Mouse (Mus musculus): ENCODE measurements at regions not wholly inside any gene's neighbourhood (a gene's known extent, or its start where the extent isn't known, plus 50 kb on each side); places are given as distances from the start of the nearest gene placed in this dataset.

DNA sequence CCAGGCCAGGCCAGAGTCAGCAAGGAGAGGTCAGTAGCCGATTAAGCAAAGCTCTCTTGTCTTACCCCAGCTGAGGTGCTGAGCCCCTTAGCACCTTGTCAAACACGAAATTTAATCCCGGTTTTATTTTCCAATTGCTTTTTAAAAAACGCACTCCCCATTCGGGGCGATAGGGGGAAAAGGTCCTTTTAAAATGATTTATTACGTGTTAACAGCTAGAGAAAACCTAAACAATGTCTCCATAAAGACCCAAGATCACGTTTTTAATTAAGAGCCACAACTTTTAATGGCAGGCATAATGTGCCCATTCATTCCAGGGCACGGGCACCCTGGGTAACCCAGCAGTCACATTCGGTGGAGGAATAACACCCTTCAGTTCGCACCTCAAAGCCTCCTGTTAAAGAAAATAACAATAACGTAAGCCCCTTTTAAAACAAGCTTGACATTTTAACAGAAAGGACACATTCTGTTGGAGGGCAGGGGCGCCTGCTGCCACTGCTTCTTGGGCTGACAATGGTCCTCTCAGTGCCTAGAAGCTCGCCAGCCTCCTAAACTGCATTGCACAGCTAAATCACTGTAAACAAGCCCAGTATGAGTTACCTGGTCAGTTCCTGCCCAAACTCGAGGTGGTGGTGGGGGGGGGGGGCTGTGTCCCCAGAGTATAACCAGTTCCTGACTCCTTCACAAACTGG lies 79.1 kb upstream of the Elac2 start:
- Histone ChIP-seq H3K27me3 (ENCODE audit: control insufficient read depth in 1 of 2, insufficient read depth in 2 of 2, low read length in 2 of 2) (no peaks in the 10 kb centered on the region), H3K79me2 (ENCODE audit: control insufficient read depth, insufficient read depth, low read length, poor library complexity) (no peaks in the 10 kb centered on the region), H3K9me3 (replicated peaks; ENCODE audit: insufficient read depth, low read length) (no peaks in the 10 kb centered on the region), H3K9ac (ENCODE audit: control insufficient read depth, low read depth, low read length, poor library complexity, severe bottlenecking) (no peak overlapping the region), H3K4me3 (ENCODE audit: control insufficient read depth in 1 of 2, insufficient read depth in 1 of 2, low read depth in 2 of 2, low read length in 2 of 2) (no peak overlapping the region), H3K27ac (ENCODE audit: control insufficient read depth, low read depth, low read length) (no peak overlapping the region), H3K36me3 (ENCODE audit: control insufficient read depth in 1 of 2, insufficient read depth in 2 of 2, low read length in 2 of 2) (no peaks in the 10 kb centered on the region), H3K4me1 (ENCODE audit: control insufficient read depth in 1 of 2, insufficient read depth in 2 of 2, low read length in 2 of 2) (no peaks in the 10 kb centered on the region)
- TF ChIP-seq GATA1 (IDR thresholded peaks at IDR 0.05; ENCODE audit: low read depth, low read length): no peak
- TF ChIP-seq SMC3 (IDR thresholded peaks at IDR 0.05; ENCODE audit: low read depth, low read length): no peak
- TF ChIP-seq TBP (IDR thresholded peaks at IDR 0.05; ENCODE audit: low read depth, low read length): no peak
- DNase-seq (ENCODE audit: low read depth, low spot score): no peak

DNA sequence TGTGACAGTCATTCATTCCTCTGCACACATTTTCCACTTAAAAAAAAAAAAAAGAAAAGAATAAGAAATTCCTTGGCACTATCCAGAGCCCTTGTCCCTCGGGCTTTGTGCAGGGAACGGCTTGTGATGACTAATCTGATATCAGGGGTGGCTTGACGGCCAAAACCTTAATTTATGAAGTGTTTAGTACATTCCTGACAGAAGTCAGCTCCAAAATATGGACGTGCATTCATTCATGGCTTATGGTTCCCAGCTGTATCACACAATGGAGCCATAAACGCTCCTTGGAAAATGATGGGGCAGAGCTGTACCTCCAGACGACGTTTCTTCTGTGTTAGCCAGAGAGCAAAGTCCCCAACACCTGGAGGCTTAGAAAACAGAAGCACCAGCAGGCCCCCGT lies 62.1 kb upstream of the Elac2 start:
- Histone ChIP-seq H3K9me3 (replicated peaks; ENCODE audit: insufficient read depth, low read length) (no peaks in the 10 kb centered on the region), H3K4me3 (ENCODE audit: control insufficient read depth in 1 of 2, insufficient read depth in 1 of 2, low read depth in 2 of 2, low read length in 2 of 2) (no peak overlapping the region), H3K36me3 (ENCODE audit: control insufficient read depth in 1 of 2, insufficient read depth in 2 of 2, low read length in 2 of 2) (no peaks in the 10 kb centered on the region), H3K27me3 (ENCODE audit: control insufficient read depth in 1 of 2, insufficient read depth in 2 of 2, low read length in 2 of 2) (no peaks in the 10 kb centered on the region), H3K9ac (ENCODE audit: control insufficient read depth, low read depth, low read length, poor library complexity, severe bottlenecking) (no peak overlapping the region), H3K4me1 (ENCODE audit: control insufficient read depth in 1 of 2, insufficient read depth in 2 of 2, low read length in 2 of 2) (no peaks in the 10 kb centered on the region), H3K79me2 (ENCODE audit: control insufficient read depth, insufficient read depth, low read length, poor library complexity) (no peaks in the 10 kb centered on the region), H3K27ac (ENCODE audit: control insufficient read depth, low read depth, low read length) (no peak overlapping the region)
- no peak for DNase-seq (ENCODE audit: low read depth, low spot score)
- TF ChIP-seq ZC3H11A (IDR thresholded peaks at IDR 0.05; ENCODE audit: low read depth, low read length) (no peak), CTCF (IDR thresholded peaks at IDR 0.05 in 2 of 3, conservative IDR thresholded peaks at IDR 0.05 in 1 of 3; ENCODE audit: control insufficient read depth in 1 of 3, insufficient read depth in 1 of 3, low read depth in 2 of 3, low read length in 3 of 3, poor library complexity in 1 of 3, severe bottlenecking in 1 of 3) (no peak), MEF2A (IDR thresholded peaks at IDR 0.05; ENCODE audit: extremely low read depth, insufficient replicate concordance, low read depth, low read length, poor library complexity, severe bottlenecking) (no peak), USF1 (IDR thresholded peaks at IDR 0.05; ENCODE audit: low read depth, low read length) (no peak), TBP (IDR thresholded peaks at IDR 0.05; ENCODE audit: low read depth, low read length) (no peak), GABPA (IDR thresholded peaks at IDR 0.05; ENCODE audit: low read depth, low read length) (no peak), MAFK (IDR thresholded peaks at IDR 0.05; ENCODE audit: borderline replicate concordance, low read depth, low read length) (no peak), TCF12 (IDR thresholded peaks at IDR 0.05; ENCODE audit: low read depth, low read length) (no peak), NRF1 (IDR thresholded peaks at IDR 0.05; ENCODE audit: insufficient read depth, low read depth, low read length, poor library complexity, severe bottlenecking) (no peak), TAL1 (IDR thresholded peaks at IDR 0.05; ENCODE audit: low read length) (no peak), ZMIZ1 (IDR thresholded peaks at IDR 0.05; ENCODE audit: low read depth, low read length) (no peak), GATA1 (IDR thresholded peaks at IDR 0.05; ENCODE audit: low read depth, low read length) (no peak), NELFE (IDR thresholded peaks at IDR 0.05; ENCODE audit: low read depth, low read length) (no peak), CHD1 (IDR thresholded peaks at IDR 0.05; ENCODE audit: low read depth, low read length) (no peak), HCFC1 (IDR thresholded peaks at IDR 0.05; ENCODE audit: low read depth, low read length) (no peak), BHLHE40 (IDR thresholded peaks at IDR 0.05; ENCODE audit: borderline replicate concordance, low read depth, low read length) (no peak), POLR2A (IDR thresholded peaks at IDR 0.05; ENCODE audit: control insufficient read depth in 1 of 2, insufficient read depth in 1 of 2, low read depth in 1 of 2, low read length in 2 of 2, poor library complexity in 1 of 2) (no peak), ETS1 (IDR thresholded peaks at IDR 0.05; ENCODE audit: low read depth, low read length) (no peak), RAD21 (IDR thresholded peaks at IDR 0.05; ENCODE audit: low read depth, low read length) (no peak), MYB (IDR thresholded peaks at IDR 0.05; ENCODE audit: low read depth, low read length) (no peak)

All from MEL (cell line).